Mouse (Mus musculus): Measurements from ENCODE around the gene Tuft1.
"Not testable (repeated sequence)": the region's sequence is repeated elsewhere in the genome, so short reads cannot be mapped to it uniquely, and the experiment has no call there.

The Tuft1 gene

GRCm38 (mm10) chr3:94658740-94659095 lies at the start of gene Tuft1:
Gene Tuft1 (minus strand): TSS chr3:94658872.
- not testable (repeated sequence) for DNase-seq (ENCODE audit: extremely low read depth, low read depth)

GRCm38 (mm10) chr3:94703364-94703763 lies 44.7 kb upstream of the Tuft1 start:
- DNase-seq (ENCODE audit: extremely low read depth, low read depth) = not testable (repeated sequence)

GRCm38 (mm10) chr3:94702856-94703255 lies 44.2 kb upstream of the Tuft1 start:
- DNase-seq (ENCODE audit: extremely low read depth, low read depth) = no peak

GRCm38 (mm10) chr3:94702163-94702810 lies 43.6 kb upstream of the Tuft1 start:
- DNase-seq (ENCODE audit: extremely low read depth, low read depth) = peak; percentile 75

GRCm38 (mm10) chr3:94696257-94696656 lies 37.6 kb upstream of the Tuft1 start:
- not testable (repeated sequence) for DNase-seq (ENCODE audit: extremely low read depth, low read depth)

GRCm38 (mm10) chr3:94695591-94695990 lies 36.9 kb upstream of the Tuft1 start:
- DNase-seq (ENCODE audit: extremely low read depth, low read depth) = not testable (repeated sequence)

- not testable (repeated sequence) for DNase-seq (ENCODE audit: extremely low read depth, low read depth)
Observed at GRCm38 (mm10) chr3:94693874-94694273, 35.2 kb upstream of the Tuft1 start.

- no peak for DNase-seq (ENCODE audit: extremely low read depth, low read depth)
Observed at GRCm38 (mm10) chr3:94693329-94693825, 34.7 kb upstream of the Tuft1 start, which contains the start of gene Selenbp2. Gene Selenbp2 (plus strand): TSS chr3:94693556.

- not testable (repeated sequence) for DNase-seq (ENCODE audit: extremely low read depth, low read depth)
Observed at GRCm38 (mm10) chr3:94691694-94692093, 33.0 kb upstream of the Tuft1 start.

GRCm38 (mm10) chr3:94690616-94691247 lies 32.1 kb upstream of the Tuft1 start:
- DNase-seq (ENCODE audit: extremely low read depth, low read depth) = no peak

- DNase-seq (ENCODE audit: extremely low read depth, low read depth) = not testable (repeated sequence)
Observed at GRCm38 (mm10) chr3:94690162-94690561, 31.5 kb upstream of the Tuft1 start.

GRCm38 (mm10) chr3:94689195-94689594 lies 30.5 kb upstream of the Tuft1 start:
- peak; percentile 98 for DNase-seq (ENCODE audit: extremely low read depth, low read depth)

GRCm38 (mm10) chr3:94688698-94689097 lies 30.0 kb upstream of the Tuft1 start:
- not testable (repeated sequence) for DNase-seq (ENCODE audit: extremely low read depth, low read depth)

- peak; percentile 96 for DNase-seq (ENCODE audit: extremely low read depth, low read depth)
Observed at GRCm38 (mm10) chr3:94685989-94686772, 27.5 kb upstream of the Tuft1 start.

GRCm38 (mm10) chr3:94683646-94684045 lies 25.0 kb upstream of the Tuft1 start:
- DNase-seq (ENCODE audit: extremely low read depth, low read depth) = no peak

- DNase-seq (ENCODE audit: extremely low read depth, low read depth) = no peak
Observed at GRCm38 (mm10) chr3:94680783-94681182, 22.1 kb upstream of the Tuft1 start.

GRCm38 (mm10) chr3:94680032-94680431 lies 21.4 kb upstream of the Tuft1 start:
- DNase-seq (ENCODE audit: extremely low read depth, low read depth) = not testable (repeated sequence)

GRCm38 (mm10) chr3:94679351-94679841 lies 20.7 kb upstream of the Tuft1 start:
- no peak for DNase-seq (ENCODE audit: extremely low read depth, low read depth)

- not testable (repeated sequence) for DNase-seq (ENCODE audit: extremely low read depth, low read depth)
Observed at GRCm38 (mm10) chr3:94675101-94675500, 16.4 kb upstream of the Tuft1 start.

GRCm38 (mm10) chr3:94665896-94666295 lies 7.2 kb upstream of the Tuft1 start:
- DNase-seq (ENCODE audit: extremely low read depth, low read depth) = not testable (repeated sequence)

- not testable (repeated sequence) for DNase-seq (ENCODE audit: extremely low read depth, low read depth)
Observed at GRCm38 (mm10) chr3:94665060-94665802, 6.6 kb upstream of the Tuft1 start.
